Mouse (Mus musculus) cerebellum, adult 11-12 months (tissue): ENCODE data around the gene Sumo1.
A peak's percentile ranks its signal among the peaks of the same experiment; 100 is the strongest.

Experiments used
- DNase-seq: peaks from one replicate; pipeline ENCODE4 v3.0.0; 2022

Sumo1 gene

GRCm38 (mm10) chr1:59592359-59592758 is 78.3 kb downstream of the Sumo1 start:
- DNase-seq, result no peak

- no peak for DNase-seq
Observed at GRCm38 (mm10) chr1:59589271-59589670, 81.4 kb downstream of the Sumo1 start.

GRCm38 (mm10) chr1:59584656-59585410 is 85.8 kb downstream of the Sumo1 start:
- DNase-seq, result peak; percentile 67

- no peak for DNase-seq
Observed at GRCm38 (mm10) chr1:59580880-59581279, 89.8 kb downstream of the Sumo1 start.

- no peak for DNase-seq
Observed at GRCm38 (mm10) chr1:59580131-59580751, 90.4 kb downstream of the Sumo1 start.

GRCm38 (mm10) chr1:59579327-59579726 is 91.3 kb downstream of the Sumo1 start:
- DNase-seq, result peak; percentile 80

GRCm38 (mm10) chr1:59578770-59579169 is 91.9 kb downstream of the Sumo1 start:
- no peak for DNase-seq

- no peak for DNase-seq
Observed at GRCm38 (mm10) chr1:59574262-59575187, 96.1 kb downstream of the Sumo1 start.

GRCm38 (mm10) chr1:59573843-59574242 is 96.8 kb downstream of the Sumo1 start:
- DNase-seq, result no peak

- DNase-seq, result no peak
Observed at GRCm38 (mm10) chr1:59571502-59571901, 99.1 kb downstream of the Sumo1 start.

- no peak for DNase-seq
Observed at GRCm38 (mm10) chr1:59570767-59571166, 99.9 kb downstream of the Sumo1 start.

GRCm38 (mm10) chr1:59569301-59569700 is 101.3 kb downstream of the Sumo1 start:
- no peak for DNase-seq

- DNase-seq, result no peak
Observed at GRCm38 (mm10) chr1:59568283-59568682, 102.4 kb downstream of the Sumo1 start.

- peak; percentile 73 for DNase-seq
Observed at GRCm38 (mm10) chr1:59567521-59567920, 103.1 kb downstream of the Sumo1 start.

GRCm38 (mm10) chr1:59566926-59567325 is 103.7 kb downstream of the Sumo1 start:
- peak; percentile 92 for DNase-seq

- peak; percentile 51 for DNase-seq
Observed at GRCm38 (mm10) chr1:59566281-59566680, 104.4 kb downstream of the Sumo1 start.

GRCm38 (mm10) chr1:59565804-59566203 is 104.8 kb downstream of the Sumo1 start:
- DNase-seq, result peak; percentile 43

GRCm38 (mm10) chr1:59563581-59563980 is 107.1 kb downstream of the Sumo1 start:
- DNase-seq, result no peak

- DNase-seq, result no peak
Observed at GRCm38 (mm10) chr1:59553708-59554107, 116.9 kb downstream of the Sumo1 start.

GRCm38 (mm10) chr1:59550996-59551395 is 119.6 kb downstream of the Sumo1 start:
- no peak for DNase-seq

- no peak for DNase-seq
Observed at GRCm38 (mm10) chr1:59550227-59550626, 120.4 kb downstream of the Sumo1 start.

- DNase-seq, result no peak
Observed at GRCm38 (mm10) chr1:59549036-59549675, 121.5 kb downstream of the Sumo1 start.

- no peak for DNase-seq
Observed at GRCm38 (mm10) chr1:59548486-59548885, 122.1 kb downstream of the Sumo1 start.
